Mouse (Mus musculus) layer of hippocampus, adult 2 months (tissue): ENCODE measurements around the gene Rap1a. TPM values are rescaled to one million over a fixed set of nuclear protein-coding genes. Genes with fewer than 3 reads are reported as not detected.
A peak's percentile ranks its signal among the peaks of the same experiment; 100 is the strongest.

Source experiments
- DNase-seq, 2 experiments: peaks; one replicate each; pipeline ENCODE4 v3.0.0; 2022; ENCODE audit warnings: low spot score in 2 of 2
- H3K27ac ChIP-seq: fragments of 200-600 bp; 2 replicates; pipeline ENCODE4 v1.8.1; 2022
- H3K4me3 ChIP-seq: fragments of 200-600 bp; 2 replicates; pipeline ENCODE4 v1.8.1; 2022; ENCODE audit warnings: mild to moderate bottlenecking
- CTCF ChIP-seq: fragments of 200-600 bp; conservative IDR thresholded peaks from 2 replicates; pipeline ENCODE4 v1.8.1; 2022; ENCODE audit warnings: antibody characterized with exemption, mild to moderate bottlenecking, moderate library complexity
- total RNA-seq, 2 experiments: library from RNA; stranded (reverse); gene quantifications; 2 replicates each; pipeline ENCODE4 v1.2.3; 2021

The Rap1a gene
- total RNA-seq, 2 experiments from 2014 or later, result 94.6 to 101 TPM

DNA sequence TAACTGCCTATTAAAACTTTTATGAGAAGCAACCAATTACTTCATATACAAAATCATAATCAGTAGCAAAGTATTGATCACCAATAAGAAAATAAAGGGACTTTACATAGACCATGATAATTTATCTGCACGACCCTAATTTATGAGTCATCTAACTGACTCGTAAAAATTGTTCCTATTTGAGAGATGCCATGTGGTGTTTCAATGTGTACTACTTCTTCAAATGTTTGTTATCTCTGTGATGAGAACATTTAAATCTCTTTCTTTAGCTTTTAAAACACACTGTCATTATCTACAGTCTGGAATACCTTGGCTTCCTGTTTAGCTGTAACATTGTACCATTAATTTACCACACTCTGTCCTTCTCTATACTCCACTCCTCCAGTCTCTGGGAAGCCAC is 31.8 kb downstream of the Rap1a start:
- no peak overlapping the region for H3K4me3 ChIP-seq
- no peak for TF ChIP-seq CTCF
- H3K27ac ChIP-seq, result peak overlapping the region; percentile 58; the same call in 1 of the 2 replicates
- DNase-seq, result no peak

DNA sequence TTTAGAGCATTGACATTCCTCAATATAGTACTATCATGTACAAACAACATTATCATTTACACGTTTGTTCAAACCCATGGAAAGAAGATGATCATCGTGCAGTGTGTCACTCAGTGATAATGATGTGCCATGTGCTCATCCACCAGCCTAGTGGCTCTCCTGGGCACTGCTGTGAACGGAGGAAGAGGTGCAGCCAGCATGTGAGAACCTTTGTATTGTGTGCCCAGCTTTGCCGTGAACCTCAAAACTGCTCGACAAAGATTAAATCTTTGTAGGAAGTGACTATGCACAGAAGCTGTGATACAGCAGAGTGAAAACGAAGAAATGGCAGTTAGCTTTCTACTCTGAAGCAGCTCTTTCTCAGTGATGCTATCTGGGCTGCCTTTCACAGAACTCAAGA is 32.6 kb downstream of the Rap1a start:
- Histone ChIP-seq H3K27ac (no peak overlapping the region; the same call in 1 of the 2 replicates), H3K4me3 (no peak overlapping the region)
- TF ChIP-seq CTCF, result peak; percentile 49
- no peak for DNase-seq

DNA sequence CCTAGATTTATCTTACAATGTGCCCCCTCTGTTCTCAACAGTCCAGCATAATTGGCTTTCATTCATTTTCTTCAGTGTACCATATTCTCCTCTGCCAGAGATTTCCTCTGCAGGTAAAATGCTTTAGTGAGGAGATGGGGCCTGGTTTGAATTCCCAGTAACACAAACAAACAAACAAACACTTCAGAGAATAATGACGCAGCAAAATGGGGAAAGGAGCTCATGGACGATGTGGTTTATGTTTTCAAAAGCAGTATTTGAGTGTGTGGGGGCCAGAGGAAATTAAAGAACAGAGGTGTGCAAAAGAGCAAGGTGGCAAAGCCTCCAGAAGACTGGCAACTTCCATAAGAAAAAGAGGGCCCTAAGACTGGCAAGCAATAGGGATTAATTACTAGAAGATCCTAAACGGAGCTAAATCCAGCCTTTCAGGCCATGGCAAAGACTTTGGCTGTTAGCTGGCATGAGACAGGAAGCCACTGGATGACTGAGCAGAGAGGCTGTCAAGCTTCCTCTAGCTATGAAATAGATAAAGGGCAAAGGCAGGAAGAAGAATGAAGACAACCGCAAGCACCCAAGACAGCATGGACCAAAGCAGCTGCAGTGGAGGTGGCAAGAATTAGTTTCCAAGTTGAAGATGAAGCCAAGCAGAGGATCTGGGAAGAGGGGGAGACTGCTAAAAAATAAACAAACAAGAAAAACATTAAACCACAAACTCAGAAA is 37.8 kb downstream of the Rap1a start:
- TF ChIP-seq CTCF, result no peak
- Histone ChIP-seq H3K27ac (peak overlapping the region; percentile 63), H3K4me3 (no peak overlapping the region)
- DNase-seq, result no peak

DNA sequence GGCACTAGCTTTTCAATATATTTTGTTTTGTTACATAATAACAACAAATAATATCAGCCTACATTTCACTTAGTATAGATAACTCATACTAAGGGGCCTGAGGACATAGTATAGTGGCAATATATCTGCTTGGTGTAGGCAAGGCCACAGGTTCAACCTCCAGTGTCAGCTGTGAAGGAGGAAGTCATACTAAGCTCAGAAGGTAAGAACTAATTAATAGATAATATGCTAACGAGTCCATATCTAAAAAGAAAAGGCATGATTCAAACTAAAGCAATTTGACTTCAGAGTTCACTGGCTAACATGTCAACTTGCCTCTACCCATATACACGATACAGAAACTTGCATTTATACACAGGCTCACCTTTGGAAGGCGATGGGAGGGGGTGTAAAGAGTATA is 41.1 kb downstream of the Rap1a start:
- DNase-seq, result no peak
- Histone ChIP-seq H3K4me3 (no peak overlapping the region), H3K27ac (peak overlapping the region; percentile 76)
- no peak for TF ChIP-seq CTCF

DNA sequence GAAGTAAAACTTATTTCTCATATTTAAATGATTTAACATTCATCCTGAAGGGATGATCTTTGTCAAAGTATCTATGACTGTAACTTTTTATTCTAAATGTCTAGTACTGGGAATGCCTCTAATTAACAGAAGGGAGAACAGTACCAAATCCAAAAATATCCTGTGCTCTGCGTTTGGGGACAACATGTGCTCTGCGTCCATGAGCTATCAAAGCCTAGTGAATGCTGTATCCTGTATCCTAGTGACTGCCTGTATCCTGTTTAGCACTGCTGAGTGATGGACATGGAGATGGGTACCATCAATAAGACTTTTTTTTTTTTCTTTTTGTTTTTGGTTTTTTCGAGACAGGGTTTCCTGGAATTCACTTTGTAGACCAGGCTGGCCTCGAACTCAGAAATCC is 42.5 kb downstream of the Rap1a start:
- no peak for TF ChIP-seq CTCF
- H3K27ac ChIP-seq, result peak overlapping the region; percentile 76
- H3K4me3 ChIP-seq, result no peak overlapping the region
- DNase-seq, result no peak

DNA sequence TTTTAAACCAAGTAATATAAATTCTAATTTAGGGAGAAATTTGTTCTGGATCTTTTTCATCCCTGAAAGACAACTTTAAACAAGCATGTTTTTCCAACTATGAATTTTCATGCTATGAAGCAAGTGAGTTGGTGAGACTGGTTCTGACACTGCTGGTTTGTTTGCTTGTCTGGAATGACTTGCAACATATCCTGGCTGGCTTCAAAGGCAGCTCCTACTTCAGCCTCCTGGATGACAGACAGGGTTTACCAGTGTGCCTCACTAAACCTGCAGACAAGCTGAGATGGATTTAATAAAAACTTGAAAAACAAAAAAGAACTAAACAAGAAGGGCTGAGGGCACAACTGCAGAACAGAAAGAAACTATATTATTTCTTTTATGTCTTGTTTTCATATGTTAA is 43.0 kb downstream of the Rap1a start:
- H3K27ac ChIP-seq, result peak overlapping the region; percentile 76
- H3K4me3 ChIP-seq, result no peak overlapping the region
- TF ChIP-seq CTCF, result no peak
- DNase-seq, result no peak

DNA sequence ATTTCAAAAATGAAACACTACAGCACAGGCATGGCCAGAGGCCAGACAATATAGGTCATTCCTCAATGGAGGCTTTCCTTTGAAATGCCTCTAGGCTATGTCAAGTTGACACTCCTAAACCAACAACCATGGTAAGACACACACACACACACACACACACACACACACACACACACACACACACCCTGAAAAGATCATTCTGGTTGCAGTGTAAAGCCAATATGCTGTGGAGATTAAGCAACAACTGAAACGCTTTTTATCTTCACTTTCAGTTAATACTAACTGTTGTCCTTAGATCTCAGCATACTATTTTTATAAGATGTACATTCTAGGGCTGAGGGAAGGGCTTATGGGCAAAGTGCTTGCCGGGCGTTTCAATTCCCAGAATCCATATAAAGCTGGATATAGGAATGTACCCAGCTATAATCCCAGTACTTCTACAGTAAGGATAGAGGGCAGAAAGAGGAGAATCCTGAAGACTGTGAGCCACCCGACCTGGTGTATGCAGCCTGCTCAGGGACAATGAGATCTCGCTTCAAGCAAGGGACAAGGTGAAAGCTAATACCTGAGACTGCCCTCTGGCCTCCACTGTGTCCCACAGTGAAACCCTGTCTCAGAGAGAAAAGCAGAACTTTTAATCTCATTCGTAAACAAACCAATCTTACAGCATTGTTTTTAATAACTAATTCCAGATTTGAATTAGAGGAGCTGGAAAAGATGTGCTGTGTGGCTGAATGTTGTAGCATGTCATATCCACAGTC is 43.6 kb downstream of the Rap1a start:
- Histone ChIP-seq H3K4me3 (no peak overlapping the region), H3K27ac (peak overlapping the region; percentile 76)
- TF ChIP-seq CTCF, result no peak
- DNase-seq, result no peak

DNA sequence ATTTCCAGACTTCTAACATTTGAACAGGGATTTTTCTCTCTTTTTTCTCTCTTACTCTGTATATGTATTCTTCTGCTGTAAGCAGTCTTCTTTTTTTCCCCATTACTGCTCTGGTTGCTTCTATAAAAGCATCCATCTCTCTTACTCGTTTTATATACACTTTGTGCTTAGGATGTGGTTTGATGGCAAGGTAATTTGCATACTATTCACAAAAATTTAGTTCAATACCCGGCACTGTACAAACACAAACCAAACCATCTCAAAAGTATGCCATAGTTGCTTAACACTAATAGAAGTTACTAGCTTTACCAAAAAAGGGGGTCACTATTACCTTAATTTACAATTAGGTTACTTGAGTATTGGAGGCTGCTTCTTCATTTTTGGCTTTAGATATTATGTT is 44.6 kb downstream of the Rap1a start:
- DNase-seq, result no peak
- Histone ChIP-seq H3K4me3 (no peak overlapping the region), H3K27ac (peak overlapping the region; percentile 76)
- no peak for TF ChIP-seq CTCF

DNA sequence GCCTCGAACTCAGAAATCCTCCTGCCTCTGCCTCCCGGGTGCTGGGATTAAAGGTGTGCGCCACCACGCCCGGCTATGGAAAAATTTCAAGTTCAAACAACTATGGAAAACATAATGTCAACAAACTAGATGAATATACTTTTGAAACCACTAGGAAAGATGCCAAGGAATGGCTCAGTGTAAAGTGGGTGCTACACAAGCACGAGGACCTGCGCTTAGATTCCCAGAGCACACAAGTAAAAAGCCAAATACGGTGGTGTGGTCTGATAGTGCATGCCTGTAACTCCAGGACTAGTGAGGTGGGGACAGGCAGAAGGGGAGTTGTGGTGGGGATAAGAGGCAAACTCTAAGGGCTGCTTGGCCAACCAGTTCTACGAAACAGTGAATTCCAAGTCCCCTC is 46.0 kb downstream of the Rap1a start:
- TF ChIP-seq CTCF, result no peak
- Histone ChIP-seq H3K4me3 (no peak overlapping the region), H3K27ac (no peak overlapping the region)
- no peak for DNase-seq

DNA sequence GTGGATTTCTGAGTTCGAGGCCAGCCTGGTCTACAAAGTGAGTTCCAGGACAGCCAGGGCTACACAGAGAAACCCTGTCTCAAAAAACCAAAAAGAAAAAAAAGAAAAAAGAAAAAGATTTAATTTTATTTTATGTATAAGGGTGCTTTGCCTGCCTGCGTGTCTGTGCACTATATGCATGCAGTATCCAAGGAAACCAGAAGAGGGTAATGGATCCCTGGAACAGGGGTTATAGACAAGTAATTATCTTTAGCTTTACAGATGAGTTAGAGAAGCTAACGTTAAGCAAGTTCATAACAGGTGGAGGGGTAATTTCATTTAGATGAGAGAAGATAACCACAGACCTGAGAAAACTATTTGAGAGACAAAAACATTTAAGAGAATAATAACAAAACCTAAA is 47.0 kb downstream of the Rap1a start:
- no peak overlapping the region for H3K4me3 ChIP-seq
- peak; percentile 60 for TF ChIP-seq CTCF
- DNase-seq, result no peak
- no peak overlapping the region for H3K27ac ChIP-seq

DNA sequence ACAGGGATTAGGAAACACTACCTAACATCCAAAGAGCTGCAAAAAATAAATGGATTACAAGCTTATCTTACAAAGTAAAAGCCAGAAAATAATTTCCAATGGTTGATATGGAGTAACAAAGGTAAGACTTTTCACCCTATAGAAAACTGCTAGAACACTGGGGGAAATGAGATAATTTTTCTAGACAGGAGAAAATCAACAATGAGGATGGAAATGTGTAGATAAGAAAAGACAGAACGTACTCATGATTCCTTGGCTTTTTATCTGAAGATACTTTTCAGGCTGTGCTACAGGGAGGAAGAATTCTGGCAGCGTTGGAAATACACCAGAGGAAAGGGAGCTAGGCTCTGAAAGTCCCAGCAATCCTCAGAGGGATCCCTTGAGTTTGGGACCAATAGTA is 50.3 kb downstream of the Rap1a start:
- H3K4me3 ChIP-seq, result no peak overlapping the region

DNA sequence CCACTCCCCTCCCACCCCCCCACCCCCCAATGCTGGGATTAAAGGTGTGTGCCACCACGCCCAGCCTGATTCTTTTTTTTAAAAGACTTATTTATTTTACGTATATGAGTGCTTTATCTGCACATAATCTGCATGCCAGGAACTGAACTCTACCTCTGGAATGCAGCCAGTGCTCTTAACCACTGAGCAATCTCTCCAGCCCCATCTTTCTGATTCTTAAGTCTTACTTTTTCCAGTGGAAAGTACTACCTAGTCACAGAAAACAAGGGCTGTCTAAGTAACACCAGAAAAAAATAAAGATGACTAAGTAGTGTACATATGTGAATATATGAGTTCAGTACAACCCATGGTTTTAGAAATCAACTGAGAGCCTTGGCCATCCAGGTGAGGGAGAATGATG is 54.6 kb downstream of the Rap1a start:
- Histone ChIP-seq H3K27ac (no peak overlapping the region), H3K4me3 (no peak overlapping the region)
- DNase-seq, result no peak
- TF ChIP-seq CTCF, result no peak

More for the DNA sequence above, 50.3 kb downstream of the Rap1a start:
- H3K27ac ChIP-seq, result no peak overlapping the region
- no peak for DNase-seq
- TF ChIP-seq CTCF, result no peak

DNA sequence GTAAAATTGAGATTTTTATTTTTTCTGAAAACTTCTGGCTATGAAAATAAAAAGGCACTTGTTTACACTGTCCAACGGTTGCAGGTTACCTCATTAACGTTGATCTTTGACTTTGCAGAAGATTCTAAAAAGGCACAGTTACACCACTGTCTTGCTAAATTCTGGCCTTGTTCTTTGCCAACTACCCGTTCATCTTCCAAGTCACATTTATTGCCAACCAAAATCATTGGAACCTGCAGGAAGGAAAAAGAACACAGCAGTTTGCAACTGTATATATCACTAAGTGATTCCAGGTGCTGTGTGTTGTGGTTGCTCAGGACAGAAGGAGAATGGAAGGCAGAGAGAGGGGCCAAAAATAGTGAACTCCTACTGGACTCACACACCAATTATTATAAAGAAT is 63.5 kb downstream of the Rap1a start:
- H3K4me3 ChIP-seq, result no peak overlapping the region
- H3K27ac ChIP-seq, result no peak overlapping the region
- no peak for TF ChIP-seq CTCF
- no peak for DNase-seq

DNA sequence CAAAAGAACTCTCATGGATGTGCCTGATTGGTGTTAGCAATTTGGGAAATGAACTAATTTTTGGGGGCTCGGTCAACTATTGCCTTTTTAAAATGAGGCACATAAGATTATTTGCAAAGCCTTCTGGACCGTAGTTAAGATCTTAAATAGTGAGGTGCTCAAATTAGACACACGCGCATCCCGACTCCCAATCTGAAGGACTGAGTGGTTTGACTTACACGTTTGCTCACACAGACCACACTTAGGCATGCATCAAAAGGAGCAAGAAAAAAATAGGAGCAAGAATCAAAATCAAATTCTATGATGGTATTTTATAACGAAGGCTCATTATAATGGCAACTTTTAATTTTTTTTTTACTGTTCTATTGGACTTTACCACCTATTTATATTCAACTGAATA is 64.1 kb downstream of the Rap1a start:
- TF ChIP-seq CTCF, result no peak
- no peak overlapping the region for H3K27ac ChIP-seq
- no peak for DNase-seq

More for the DNA sequence above, 64.1 kb downstream of the Rap1a start:
- H3K4me3 ChIP-seq, result no peak overlapping the region
